Mouse (Mus musculus) NIH3T3 (cell line): ENCODE measurements around the gene 1300017J02Rik.
"Not testable (repeated sequence)": the region's sequence is repeated elsewhere in the genome, so short reads cannot be mapped to it uniquely, and the experiment has no call there.

ENCODE experiments used
- DNase-seq: peaks from one replicate; pipeline ENCODE4 v3.0.0-alpha.2; 2012; ENCODE audit warnings: low read depth

Gene 1300017J02Rik

GRCm38 (mm10) chr9:103304927-103305326 is at the start of gene 1300017J02Rik, which contains the start of gene Topbp1:
TSS of gene 1300017J02Rik (minus strand) at chr9:103305082.
TSS of gene Topbp1 (plus strand) at chr9:103305215.
- peak; percentile 95 for DNase-seq

- not testable (repeated sequence) for DNase-seq
These were observed 48.8 kb upstream of the 1300017J02Rik start for GRCm38 (mm10) chr9:103353500-103354260.

GRCm38 (mm10) chr9:103348791-103349190 is 43.9 kb upstream of the 1300017J02Rik start:
- no peak for DNase-seq

GRCm38 (mm10) chr9:103347996-103348490 is 43.2 kb upstream of the 1300017J02Rik start:
- no peak for DNase-seq

- no peak for DNase-seq
These were observed 42.2 kb upstream of the 1300017J02Rik start for GRCm38 (mm10) chr9:103347045-103347444.

- DNase-seq: no peak
These were observed 32.0 kb upstream of the 1300017J02Rik start for GRCm38 (mm10) chr9:103336912-103337311.

GRCm38 (mm10) chr9:103332663-103333062 is 27.8 kb upstream of the 1300017J02Rik start:
- no peak for DNase-seq

GRCm38 (mm10) chr9:103326449-103326848 is 21.6 kb upstream of the 1300017J02Rik start:
- DNase-seq: no peak

GRCm38 (mm10) chr9:103324678-103325077 is 19.8 kb upstream of the 1300017J02Rik start:
- DNase-seq: no peak

- DNase-seq: no peak
These were observed 5.0 kb upstream of the 1300017J02Rik start for GRCm38 (mm10) chr9:103309832-103310231.

- DNase-seq: peak; percentile 3
These were observed 605 bp upstream of the 1300017J02Rik start for GRCm38 (mm10) chr9:103305332-103306041.

GRCm38 (mm10) chr9:103302666-103303065 is 2.2 kb downstream of the 1300017J02Rik start:
- DNase-seq: peak; percentile 76

- DNase-seq: no peak
These were observed 2.6 kb downstream of the 1300017J02Rik start for GRCm38 (mm10) chr9:103302239-103302638.

GRCm38 (mm10) chr9:103301086-103301485 is 3.8 kb downstream of the 1300017J02Rik start:
- DNase-seq: no peak

- no peak for DNase-seq
These were observed 10.4 kb downstream of the 1300017J02Rik start for GRCm38 (mm10) chr9:103294507-103294906.

GRCm38 (mm10) chr9:103288489-103289180 is 16.2 kb downstream of the 1300017J02Rik start:
- no peak for DNase-seq

- DNase-seq: no peak
These were observed 16.9 kb downstream of the 1300017J02Rik start for GRCm38 (mm10) chr9:103287840-103288488.

- no peak for DNase-seq
These were observed 17.9 kb downstream of the 1300017J02Rik start for GRCm38 (mm10) chr9:103286901-103287422.

- DNase-seq: no peak
These were observed 18.5 kb downstream of the 1300017J02Rik start for GRCm38 (mm10) chr9:103286396-103286795.

GRCm38 (mm10) chr9:103276876-103277275 is 28.0 kb downstream of the 1300017J02Rik start:
- DNase-seq: no peak

- no peak for DNase-seq
These were observed 29.2 kb downstream of the 1300017J02Rik start for GRCm38 (mm10) chr9:103275676-103276075.
